Mouse (Mus musculus) kidney, embryonic 14.5 days (tissue): Measurements from ENCODE around the gene Map7. TPM values are rescaled to one million over a fixed set of nuclear protein-coding genes. Genes with fewer than 3 reads are reported as not detected.

Experiments used
- ATAC-seq: fragments of 200-750 bp; cut with Nextera tagmentation; 2 replicates; pipeline ENCODE4 v1.8.0; 2017; ENCODE audit warnings: moderate number of reproducible peaks, mild to moderate bottlenecking, moderate TSS enrichment, moderate library complexity; ENCODE audit not compliant: low FRiP score, low TSS enrichment
- H3K27ac ChIP-seq: fragments of 300-500 bp; sonication (generic); 2 replicates; pipeline ENCODE4 v1.5.1; 2014; ENCODE audit warnings: low read depth, mild to moderate bottlenecking, low read length, moderate library complexity, mixed read lengths
- H3K27me3 ChIP-seq: fragments of 300-500 bp; sonication (generic); 2 replicates; pipeline ENCODE4 v1.6.1; 2014; ENCODE audit warnings: mild to moderate bottlenecking, low read length; ENCODE audit not compliant: control insufficient read depth, insufficient read depth
- H3K36me3 ChIP-seq: fragments of 300-500 bp; sonication (generic); 2 replicates; pipeline ENCODE4 v1.6.1; 2014; ENCODE audit warnings: low read length, mixed read lengths; ENCODE audit not compliant: control insufficient read depth, insufficient read depth
- H3K4me1 ChIP-seq: fragments of 300-500 bp; sonication (generic); 2 replicates; pipeline ENCODE4 v1.6.1; 2014; ENCODE audit warnings: low read length, mixed read lengths; ENCODE audit not compliant: control insufficient read depth, insufficient read depth
- H3K4me2 ChIP-seq: fragments of 300-500 bp; sonication (generic); replicated peaks from 2 replicates; pipeline ENCODE4 v1.6.1; 2014; ENCODE audit warnings: low read depth, mild to moderate bottlenecking, low read length
- H3K4me3 ChIP-seq: fragments of 300-500 bp; sonication (generic); 2 replicates; pipeline ENCODE4 v1.5.1; 2014; ENCODE audit warnings: mild to moderate bottlenecking, low read length
- H3K9ac ChIP-seq: fragments of 300-500 bp; sonication (generic); 2 replicates; pipeline ENCODE4 v1.6.1; 2014; ENCODE audit warnings: low read depth, mild to moderate bottlenecking, low read length, moderate library complexity
- H3K9me3 ChIP-seq: fragments of 300-500 bp; sonication (generic); 2 replicates; pipeline ENCODE4 v1.6.1; 2016; ENCODE audit warnings: low read length; ENCODE audit not compliant: control insufficient read depth
- WGBS: fragments of 180-500 bp; shearing (Covaris S2); extraction: QIAGEN DNeasy Blood & Tissue Kit; methylation state at CpG from one replicate; pipeline ENCODE4 v1.1.7; 2014; 5-methylcytosine and 5-hydroxymethylcytosine counted together
- polyA plus RNA-seq: library from polyadenylated mRNA; unstranded; fragments of >200 nt; fragmentation: Nextera tagmentation; extraction: Ambion mirVana; gene quantifications from 2 replicates; pipeline ENCODE4 v1.2.1, GENCODE M21; 2014

Map7 gene
- 12.6 and 19.6 TPM in 2 replicates for polyA plus RNA-seq

GRCm38 (mm10) chr10:20148130-20148772, at the start of gene Map7:
Gene Map7 (plus strand): TSS chr10:20148471.
- H3K27ac ChIP-seq: peak within 1 kb of the TSS; percentile 51; the same call in 1 of the 2 replicates
- H3K4me3 ChIP-seq: peak within 1 kb of the TSS; percentile 82
- H3K9me3 ChIP-seq: no peaks in the 10 kb centered on the region
- H3K27me3 ChIP-seq: peaks cover 25% of the 10 kb centered on the region
- 5% methylated on average over 51 of the region's 51 CpGs for WGBS
- H3K36me3 ChIP-seq: no peaks in the 10 kb centered on the region; the same call in 1 of the 2 replicates
- 0 out of 2 replicates have a peak, but pooled peaks cover 3% of the 10 kb centered on the region for H3K4me1 ChIP-seq
- peak within 1 kb of the TSS; percentile 81 for H3K9ac ChIP-seq
- ATAC-seq: peak; percentile 18; the same call in 1 of the 2 replicates
- H3K4me2 ChIP-seq: peak within 1 kb of the TSS; percentile 96

GRCm38 (mm10) chr10:20101456-20101855, 46.8 kb upstream of the Map7 start:
- no peak overlapping the region for H3K4me2 ChIP-seq
- no peak overlapping the region for H3K4me3 ChIP-seq
- no peaks in the 10 kb centered on the region for H3K36me3 ChIP-seq
- no peak overlapping the region for H3K27ac ChIP-seq
- H3K4me1 ChIP-seq: 0 out of 2 replicates have a peak, but pooled peaks cover 4% of the 10 kb centered on the region
- no peak overlapping the region for H3K9ac ChIP-seq
- ATAC-seq: no peak
- H3K27me3 ChIP-seq: no peaks in the 10 kb centered on the region
- WGBS: 93% methylated on average over 6 of the region's 6 CpGs
- no peaks in the 10 kb centered on the region for H3K9me3 ChIP-seq

GRCm38 (mm10) chr10:20104271-20104931, 43.9 kb upstream of the Map7 start:
- no peaks in the 10 kb centered on the region for H3K36me3 ChIP-seq
- H3K27me3 ChIP-seq: no peaks in the 10 kb centered on the region
- no peak overlapping the region; the same call in 1 of the 2 replicates for H3K9ac ChIP-seq
- H3K27ac ChIP-seq: no peak overlapping the region
- H3K4me1 ChIP-seq: 0 out of 2 replicates have a peak, but pooled peaks cover 4% of the 10 kb centered on the region
- WGBS: 54% methylated on average over 8 of the region's 8 CpGs
- no peak for ATAC-seq
- no peaks in the 10 kb centered on the region for H3K9me3 ChIP-seq
- H3K4me2 ChIP-seq: no peak overlapping the region
- no peak overlapping the region for H3K4me3 ChIP-seq

- Histone ChIP-seq H3K9ac (no peak overlapping the region), H3K4me3 (no peak overlapping the region), H3K4me1 (0 out of 2 replicates have a peak, but pooled peaks cover 4% of the 10 kb centered on the region), H3K36me3 (no peaks in the 10 kb centered on the region), H3K27ac (no peak overlapping the region), H3K27me3 (no peaks in the 10 kb centered on the region), H3K4me2 (no peak overlapping the region), H3K9me3 (no peaks in the 10 kb centered on the region)
- 79% methylated on average over 4 of the region's 4 CpGs for WGBS
- no peak for ATAC-seq
These were observed 42.7 kb upstream of the Map7 start for GRCm38 (mm10) chr10:20105575-20105974.

GRCm38 (mm10) chr10:20107031-20107430, 41.2 kb upstream of the Map7 start:
- WGBS: 93% methylated on average over 14 of the region's 14 CpGs
- Histone ChIP-seq H3K27me3 (no peaks in the 10 kb centered on the region), H3K4me2 (no peak overlapping the region), H3K4me3 (no peak overlapping the region), H3K4me1 (0 out of 2 replicates have a peak, but pooled peaks cover 4% of the 10 kb centered on the region), H3K27ac (no peak overlapping the region), H3K36me3 (no peaks in the 10 kb centered on the region), H3K9ac (no peak overlapping the region), H3K9me3 (no peaks in the 10 kb centered on the region)
- ATAC-seq: no peak

GRCm38 (mm10) chr10:20111508-20111907, 36.8 kb upstream of the Map7 start:
- no peak overlapping the region for H3K4me3 ChIP-seq
- 92% methylated on average over 5 of the region's 5 CpGs for WGBS
- H3K4me2 ChIP-seq: no peak overlapping the region
- H3K9ac ChIP-seq: no peak overlapping the region
- no peak overlapping the region for H3K27ac ChIP-seq
- no peaks in the 10 kb centered on the region for H3K9me3 ChIP-seq
- no peaks in the 10 kb centered on the region for H3K36me3 ChIP-seq
- H3K4me1 ChIP-seq: no peaks in the 10 kb centered on the region
- ATAC-seq: no peak
- no peaks in the 10 kb centered on the region for H3K27me3 ChIP-seq

- H3K9ac ChIP-seq: no peak overlapping the region
- ATAC-seq: no peak
- no peaks in the 10 kb centered on the region for H3K36me3 ChIP-seq
- no peaks in the 10 kb centered on the region for H3K9me3 ChIP-seq
- no peak overlapping the region for H3K4me3 ChIP-seq
- H3K27ac ChIP-seq: no peak overlapping the region
- WGBS: 79% methylated on average over 18 of the region's 18 CpGs
- no peaks in the 10 kb centered on the region for H3K27me3 ChIP-seq
- H3K4me1 ChIP-seq: no peaks in the 10 kb centered on the region
- H3K4me2 ChIP-seq: no peak overlapping the region
These were observed 36.0 kb upstream of the Map7 start for GRCm38 (mm10) chr10:20112026-20112973.

- no peaks in the 10 kb centered on the region for H3K36me3 ChIP-seq
- WGBS: 95% methylated on average over 15 of the region's 15 CpGs
- ATAC-seq: no peak
- no peaks in the 10 kb centered on the region for H3K27me3 ChIP-seq
- no peak overlapping the region for H3K4me3 ChIP-seq
- H3K27ac ChIP-seq: no peak overlapping the region
- H3K4me1 ChIP-seq: no peaks in the 10 kb centered on the region
- H3K9me3 ChIP-seq: no peaks in the 10 kb centered on the region
- no peak overlapping the region for H3K9ac ChIP-seq
- no peak overlapping the region for H3K4me2 ChIP-seq
These were observed 28.5 kb upstream of the Map7 start for GRCm38 (mm10) chr10:20119504-20120425.
